ENCODE assay signal across 10 mouse cellular contexts in the genomic region with DNA sequence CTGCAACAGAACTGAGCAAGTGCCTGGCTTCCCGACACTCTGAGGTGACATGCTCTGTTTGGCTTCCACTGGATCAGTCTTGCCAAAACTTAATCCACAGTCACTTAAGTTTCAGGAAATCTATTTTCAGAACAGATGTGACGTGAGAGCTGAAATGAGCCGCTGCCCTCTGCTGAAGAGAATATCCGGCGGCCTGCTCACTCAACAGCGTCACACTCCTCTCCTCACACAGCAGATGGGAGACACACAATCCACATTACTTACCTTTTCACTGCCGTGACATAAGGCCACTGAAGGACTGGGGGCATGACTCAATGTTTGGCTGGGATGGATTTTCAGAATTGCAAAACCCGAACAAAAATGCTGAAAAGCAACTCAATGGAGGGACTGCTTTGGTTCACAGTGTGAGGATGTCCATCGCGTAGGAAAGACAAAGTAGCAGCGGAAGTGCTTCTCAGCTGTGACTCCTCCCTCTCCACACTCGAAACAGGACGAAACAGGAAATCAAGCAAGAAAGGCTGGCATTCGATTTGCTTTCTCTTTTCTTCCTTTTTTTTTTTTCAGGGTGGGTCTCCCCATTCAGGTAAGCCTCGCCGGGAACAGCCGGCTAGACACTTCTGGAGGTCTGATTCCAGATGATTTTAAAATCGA.
DNase-seq lines count a peak whose midpoint lies in the region; ATAC-seq and TF ChIP-seq lines count a peak whose summit lies in the region.
"Had no signal": no experiment of that assay in that cellular context is flagged by ENCODE, and none has a peak within 500 bp of the region (broad histone marks: within the 10 kb centered on the region; RNA-seq: fewer than 3 reads in every experiment).

No protein-coding gene starts in this region.

- H3K4me1 ChIP-seq in forebrain, embryonic 11.5 days (replicated peaks; ENCODE audit: control insufficient read depth, insufficient read depth, low read length) = no peaks in the 10 kb centered on the region
- H3K4me1 ChIP-seq in forebrain, embryonic 12.5 days = no peaks in the 10 kb centered on the region
- peaks cover 10% of the 10 kb centered on the region for H3K4me1 ChIP-seq in E14TG2a.4 (replicated peaks; ENCODE audit: low read depth, low read length)
- no peaks in the 10 kb centered on the region for H3K4me1 ChIP-seq in hindbrain, embryonic 12.5 days
- H3K4me1 ChIP-seq: limb, embryonic 15.5 days had no signal

- H3K4me2 ChIP-seq in forebrain, embryonic 11.5 days (ENCODE audit: low read depth, low read length, severe bottlenecking) = no peak overlapping the region
- no peak overlapping the region for H3K4me2 ChIP-seq in forebrain, embryonic 12.5 days
- no peak overlapping the region for H3K4me2 ChIP-seq in hindbrain, embryonic 12.5 days (replicated peaks)
- H3K4me2 ChIP-seq: limb, embryonic 15.5 days had no signal

- no peaks in the 10 kb centered on the region for H3K9me3 ChIP-seq in forebrain, embryonic 11.5 days (ENCODE audit: control insufficient read depth, low read length)
- no peaks in the 10 kb centered on the region for H3K9me3 ChIP-seq in forebrain, embryonic 12.5 days
- H3K9me3 ChIP-seq in E14TG2a.4 (ENCODE audit: low read length) = no peaks in the 10 kb centered on the region
- H3K9me3 ChIP-seq in hindbrain, embryonic 12.5 days (replicated peaks) = no peaks in the 10 kb centered on the region
- H3K9me3 ChIP-seq: limb, embryonic 15.5 days had no signal

- no peak for TF ChIP-seq CTCF in E14TG2a.4 (conservative IDR thresholded peaks at IDR 0.05; ENCODE audit: low read length)

- H3K36me3 ChIP-seq in forebrain, embryonic 11.5 days (ENCODE audit: control insufficient read depth, insufficient read depth, low read length) = no peaks in the 10 kb centered on the region
- H3K36me3 ChIP-seq in forebrain, embryonic 12.5 days (replicated peaks) = no peaks in the 10 kb centered on the region
- 0 out of 2 replicates have a peak, but pooled peaks cover 3% of the 10 kb centered on the region for H3K36me3 ChIP-seq in E14TG2a.4 (ENCODE audit: insufficient read depth, low read length)
- no peaks in the 10 kb centered on the region for H3K36me3 ChIP-seq in hindbrain, embryonic 12.5 days
- H3K36me3 ChIP-seq: limb, embryonic 15.5 days had no signal

- WGBS in forebrain, embryonic 11.5 days = 87% methylated on average over 18 of the region's 18 CpGs
- WGBS in forebrain, embryonic 12.5 days = 79% methylated on average over 18 of the region's 18 CpGs
- WGBS in hindbrain, embryonic 12.5 days = 81% methylated on average over 18 of the region's 18 CpGs

- 0 out of 2 replicates have a peak, but pooled peaks have one; percentile 30 for ATAC-seq in forebrain, embryonic 11.5 days (replicated peaks; ENCODE audit: low FRiP score)
- no peak for ATAC-seq in forebrain, embryonic 12.5 days (ENCODE audit: low FRiP score)
- ATAC-seq in hindbrain, embryonic 12.5 days (ENCODE audit: low FRiP score) = no peak

- no peak overlapping the region for H3K27ac ChIP-seq in forebrain, embryonic 11.5 days (ENCODE audit: low read depth, low read length)
- H3K27ac ChIP-seq in forebrain, embryonic 12.5 days = no peak overlapping the region
- no peak overlapping the region for H3K27ac ChIP-seq in hindbrain, embryonic 12.5 days
- H3K27ac ChIP-seq: limb, embryonic 15.5 days had no signal

- H3K9ac ChIP-seq in forebrain, embryonic 11.5 days (ENCODE audit: low read length) = no peak overlapping the region
- no peak overlapping the region for H3K9ac ChIP-seq in forebrain, embryonic 12.5 days
- H3K9ac ChIP-seq in hindbrain, embryonic 12.5 days = no peak overlapping the region
- H3K9ac ChIP-seq: limb, embryonic 15.5 days had no signal

- no peaks in the 10 kb centered on the region for H3K27me3 ChIP-seq in forebrain, embryonic 11.5 days (ENCODE audit: control insufficient read depth, insufficient read depth, low read length)
- H3K27me3 ChIP-seq in forebrain, embryonic 12.5 days = no peaks in the 10 kb centered on the region
- H3K27me3 ChIP-seq in E14TG2a.4 (ENCODE audit: insufficient read depth, low read length) = no peaks in the 10 kb centered on the region
- H3K27me3 ChIP-seq in hindbrain, embryonic 12.5 days = no peaks in the 10 kb centered on the region
- H3K27me3 ChIP-seq: limb, embryonic 15.5 days had no signal

- no peak overlapping the region for H3K4me3 ChIP-seq in forebrain, embryonic 11.5 days (ENCODE audit: low read depth, low read length)
- no peak overlapping the region for H3K4me3 ChIP-seq in forebrain, embryonic 12.5 days (replicated peaks)
- H3K4me3 ChIP-seq in E14TG2a.4 (replicated peaks; ENCODE audit: low read length) = peak overlapping the region; percentile 56
- H3K4me3 ChIP-seq in hindbrain, embryonic 12.5 days = no peak overlapping the region
- H3K4me3 ChIP-seq: limb, embryonic 15.5 days had no signal

- no peak for DNase-seq in forebrain, embryonic 11.5 days (ENCODE audit: low spot score)
- DNase-seq in gastrocnemius, postnatal 25 days = peak; percentile 38
- DNase-seq in kidney, adult 9 months = peak; percentile 26
- no peak for DNase-seq in yolk sac, embryonic 10.5 days (ENCODE audit: low spot score)
- no peak for DNase-seq in right cerebral cortex, postnatal 10 days (ENCODE audit: low spot score in 2 of 2)
- DNase-seq: right cerebral cortex, postnatal 4 days had no signal

Comparison
In these comparisons a context has a peak if more than half of its experiments do, and no peak if none do; other contexts are left out.
1. DNase-seq: peak in gastrocnemius, postnatal 25 days (single experiment) and kidney, adult 9 months (single experiment); none in forebrain, embryonic 11.5 days (single experiment), yolk sac, embryonic 10.5 days (single experiment) and right cerebral cortex, postnatal 10 days (0 of 2).